Mouse (Mus musculus) forebrain, embryonic 15.5 days (tissue): ENCODE results near the gene Plekhf1. TPM values are rescaled to one million over a fixed set of nuclear protein-coding genes. Genes with fewer than 3 reads are reported as not detected.
A peak's percentile ranks its signal among the peaks of the same experiment; 100 is the strongest.

Experiments used
- ATAC-seq: fragments of 200-750 bp; cut with Nextera tagmentation; replicated peaks from 2 replicates; pipeline ENCODE4 v1.8.0; 2017; ENCODE audit warnings: mild to moderate bottlenecking, moderate TSS enrichment, moderate library complexity
- H3K27ac ChIP-seq: fragments of 300-500 bp; sonication (generic); replicated peaks from 2 replicates; pipeline ENCODE4 v1.5.1; 2015; ENCODE audit warnings: mild to moderate bottlenecking, inconsistent platforms
- H3K27me3 ChIP-seq: fragments of 300-500 bp; sonication (generic); 2 replicates; pipeline ENCODE4 v1.6.1; 2015; ENCODE audit warnings: inconsistent platforms
- H3K36me3 ChIP-seq: fragments of 300-500 bp; sonication (generic); 2 replicates; pipeline ENCODE4 v1.6.1; 2015; ENCODE audit warnings: mild to moderate bottlenecking, inconsistent platforms
- H3K4me1 ChIP-seq: fragments of 300-500 bp; sonication (generic); 2 replicates; pipeline ENCODE4 v1.6.1; 2015; ENCODE audit warnings: inconsistent platforms
- H3K4me2 ChIP-seq: fragments of 300-500 bp; sonication (generic); replicated peaks from 2 replicates; pipeline ENCODE4 v1.6.1; 2015; ENCODE audit warnings: mild to moderate bottlenecking, inconsistent platforms
- H3K4me3 ChIP-seq: fragments of 300-500 bp; sonication (generic); 2 replicates; pipeline ENCODE4 v1.5.1; 2015; ENCODE audit warnings: mild to moderate bottlenecking, inconsistent platforms
- H3K9ac ChIP-seq: fragments of 300-500 bp; sonication (generic); replicated peaks from 2 replicates; pipeline ENCODE4 v1.6.1; 2015; ENCODE audit warnings: mild to moderate bottlenecking, inconsistent platforms
- H3K9me3 ChIP-seq: fragments of 300-500 bp; sonication (generic); 2 replicates; pipeline ENCODE4 v1.6.1; 2016; ENCODE audit warnings: inconsistent platforms
- WGBS: fragments of 180-500 bp; shearing (Covaris S2); methylation state at CpG from one replicate; pipeline ENCODE4 v1.1.7; 2015; ENCODE audit warnings: mixed read lengths; 5-methylcytosine and 5-hydroxymethylcytosine counted together
- polyA plus RNA-seq: library from polyadenylated mRNA; unstranded; fragments of >200 nt; fragmentation: Nextera tagmentation; extraction: Ambion mirVana; gene quantifications from 2 replicates; pipeline ENCODE4 v1.2.1, GENCODE M21; 2015

Gene Plekhf1
- polyA plus RNA-seq, 1 experiment from 2014 or later = 0.61 TPM

DNA sequence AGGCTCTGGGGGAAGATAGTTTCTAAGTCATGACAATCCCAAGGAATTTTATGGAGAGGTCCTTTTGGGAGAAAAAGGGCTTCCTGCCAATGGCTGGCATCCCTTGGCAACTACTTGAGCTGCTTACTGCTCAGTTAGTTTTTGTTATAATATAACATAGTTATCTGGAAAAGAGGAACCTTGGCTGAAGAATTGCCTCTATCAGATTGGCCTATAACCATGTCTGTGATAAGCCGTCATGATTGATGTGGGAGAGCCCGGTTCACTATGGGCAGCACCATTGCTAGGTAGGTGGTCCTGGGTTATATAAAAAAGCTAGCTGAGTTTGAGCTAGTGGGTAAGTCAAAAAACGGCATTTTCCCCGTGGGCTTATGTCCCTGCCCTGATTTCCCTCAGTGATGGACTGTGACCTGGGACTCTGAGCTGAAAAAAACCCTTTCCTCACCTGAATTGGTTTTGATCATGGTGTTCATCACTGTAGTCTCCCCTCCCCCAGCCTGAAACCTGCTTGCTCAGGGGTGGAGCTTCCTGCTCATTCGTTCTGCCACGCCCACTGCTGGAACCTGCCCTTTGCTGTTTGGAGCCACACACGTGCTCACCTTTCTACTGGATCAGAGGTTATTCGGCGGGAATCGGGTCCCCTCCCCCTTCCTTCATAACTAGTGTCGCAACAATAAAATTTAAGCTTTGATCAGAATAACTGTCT lies 8.7 kb upstream of the Plekhf1 start:
- Histone ChIP-seq H3K4me2 (no peak overlapping the region), H3K4me3 (no peak overlapping the region), H3K36me3 (no peaks in the 10 kb centered on the region), H3K9ac (no peak overlapping the region), H3K9me3 (no peaks in the 10 kb centered on the region), H3K27ac (no peak overlapping the region), H3K4me1 (no peaks in the 10 kb centered on the region), H3K27me3 (no peaks in the 10 kb centered on the region)
- ATAC-seq = no peak
- 53% methylated on average over 11 of the region's 11 CpGs for WGBS

DNA sequence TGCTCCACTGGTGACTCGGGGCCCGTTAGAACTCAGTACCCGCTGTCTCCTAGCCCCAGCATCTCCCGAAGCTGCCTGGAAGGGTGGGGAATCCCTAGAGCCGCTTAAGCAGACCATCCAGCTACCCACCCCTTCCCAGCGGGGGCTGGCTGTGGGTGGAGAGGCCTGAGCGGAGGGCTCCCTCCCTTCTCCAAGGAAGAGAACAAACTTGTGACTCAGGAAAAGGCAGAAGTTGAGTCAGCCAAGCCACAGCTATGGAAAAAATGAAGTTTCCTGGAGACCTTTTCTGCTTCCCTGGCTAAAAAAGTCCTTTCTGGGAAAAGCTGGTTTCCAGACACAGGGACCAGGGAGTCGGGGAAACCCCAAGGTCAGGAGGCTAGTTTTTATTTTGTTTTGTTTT lies 2.5 kb upstream of the Plekhf1 start:
- H3K27me3 ChIP-seq = peaks cover 4% of the 10 kb centered on the region; the same call in 1 of the 2 replicates
- 20% methylated on average over 8 of the region's 8 CpGs for WGBS
- ATAC-seq = no peak
- H3K4me2 ChIP-seq = no peak overlapping the region
- no peaks in the 10 kb centered on the region for H3K9me3 ChIP-seq
- H3K4me1 ChIP-seq = peaks cover 11% of the 10 kb centered on the region
- H3K27ac ChIP-seq = no peak overlapping the region
- no peak overlapping the region for H3K4me3 ChIP-seq
- H3K36me3 ChIP-seq = no peaks in the 10 kb centered on the region
- H3K9ac ChIP-seq = no peak overlapping the region

DNA sequence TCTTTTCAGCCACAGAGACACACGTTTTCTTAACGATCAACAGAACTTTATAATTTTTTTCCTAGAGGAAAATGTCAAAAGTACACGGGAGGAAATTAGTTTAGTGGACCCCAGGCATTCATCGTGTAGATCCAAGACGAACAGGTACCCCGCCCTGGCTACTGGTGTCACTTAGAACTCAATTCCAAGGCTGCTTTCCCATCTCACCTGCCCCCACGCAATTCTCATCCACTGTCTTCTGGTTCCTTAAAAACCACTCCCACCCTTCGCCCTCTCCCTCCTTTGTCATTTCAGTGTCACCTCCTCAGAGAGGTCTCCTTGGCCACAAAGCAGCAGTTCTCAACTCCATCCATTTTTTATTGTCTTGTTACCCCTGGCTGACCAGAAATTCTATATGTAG lies 513 bp upstream of the Plekhf1 start:
- no peak overlapping the region for H3K9ac ChIP-seq
- peaks cover 11% of the 10 kb centered on the region for H3K4me1 ChIP-seq
- H3K27me3 ChIP-seq = peaks cover 4% of the 10 kb centered on the region; the same call in 1 of the 2 replicates
- ATAC-seq = no peak
- H3K4me3 ChIP-seq = peak overlapping the region; percentile 42
- H3K27ac ChIP-seq = no peak overlapping the region
- no peaks in the 10 kb centered on the region for H3K9me3 ChIP-seq
- no peaks in the 10 kb centered on the region for H3K36me3 ChIP-seq
- H3K4me2 ChIP-seq = peak overlapping the region; percentile 77
- WGBS = 25% methylated on average over 8 of the region's 8 CpGs

DNA sequence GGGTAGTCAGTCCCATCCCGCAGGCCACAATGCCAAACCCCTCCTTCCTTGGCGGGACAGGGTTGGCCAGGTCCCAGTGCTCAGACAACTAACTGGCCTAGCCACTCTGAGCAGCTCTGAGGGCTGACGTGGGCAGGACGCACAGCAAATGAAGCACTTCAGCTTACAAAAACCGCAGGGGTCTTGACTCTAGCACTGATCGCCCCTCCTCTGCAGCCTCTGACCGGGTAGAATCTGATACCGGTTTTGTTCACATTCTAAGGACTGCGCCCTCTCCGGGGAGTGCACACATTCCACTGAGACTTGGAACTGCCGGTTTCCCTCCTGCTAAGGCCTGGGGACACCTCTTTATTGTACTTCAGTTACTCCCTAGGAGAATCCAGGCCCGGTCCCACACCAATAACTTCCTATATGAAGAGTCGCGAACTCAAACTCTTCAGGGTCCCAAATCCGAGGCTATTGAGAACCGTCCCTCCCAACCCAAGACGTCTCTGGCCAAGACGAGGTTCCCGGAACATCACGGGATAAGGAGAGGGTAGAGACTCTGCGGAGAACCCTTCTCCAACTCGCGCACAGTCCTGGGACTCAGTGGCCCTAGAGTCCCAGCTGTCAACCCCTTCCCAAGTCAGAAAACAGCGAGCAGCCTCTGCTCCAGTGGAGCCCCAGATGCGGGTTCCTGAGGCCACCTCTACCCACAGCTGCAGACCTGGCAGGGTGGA lies 476 bp downstream of the Plekhf1 start:
- Histone ChIP-seq H3K27ac (no peak overlapping the region), H3K9ac (peak overlapping the region; percentile 15; the same call in 1 of the 2 replicates), H3K36me3 (no peaks in the 10 kb centered on the region), H3K9me3 (no peaks in the 10 kb centered on the region), H3K27me3 (peaks cover 4% of the 10 kb centered on the region; the same call in 1 of the 2 replicates), H3K4me1 (peaks cover 11% of the 10 kb centered on the region), H3K4me2 (peak overlapping the region; percentile 77), H3K4me3 (peak overlapping the region; percentile 42)
- peak; percentile 76 for ATAC-seq
- WGBS = under 1% methylated on average over 25 of the region's 25 CpGs

DNA sequence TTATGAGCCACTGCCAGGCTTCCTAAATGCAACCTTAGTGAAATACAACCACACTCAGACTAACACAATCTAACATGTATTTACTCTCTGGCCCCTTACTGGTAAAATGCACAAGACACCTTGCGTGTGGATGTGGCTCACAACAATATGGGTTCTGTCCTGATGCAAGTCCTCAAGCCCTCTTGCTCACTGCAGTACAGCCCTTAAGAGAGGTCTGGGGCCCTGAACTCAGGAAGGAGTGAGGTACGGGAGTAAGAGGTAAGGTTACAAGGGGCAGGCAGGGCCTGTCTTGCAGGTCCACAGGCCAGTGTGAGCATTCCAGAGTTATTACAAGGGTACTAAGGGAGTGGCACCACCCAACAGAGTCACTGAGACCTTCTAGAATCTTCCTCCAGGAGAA lies 1.6 kb downstream of the Plekhf1 start:
- ATAC-seq = no peak
- Histone ChIP-seq H3K36me3 (no peaks in the 10 kb centered on the region), H3K9ac (no peak overlapping the region), H3K27me3 (peaks cover 4% of the 10 kb centered on the region; the same call in 1 of the 2 replicates), H3K27ac (no peak overlapping the region), H3K4me1 (peaks cover 11% of the 10 kb centered on the region), H3K4me3 (no peak overlapping the region), H3K9me3 (no peaks in the 10 kb centered on the region), H3K4me2 (no peak overlapping the region)
- WGBS = 92% methylated on average over 2 of the region's 2 CpGs

DNA sequence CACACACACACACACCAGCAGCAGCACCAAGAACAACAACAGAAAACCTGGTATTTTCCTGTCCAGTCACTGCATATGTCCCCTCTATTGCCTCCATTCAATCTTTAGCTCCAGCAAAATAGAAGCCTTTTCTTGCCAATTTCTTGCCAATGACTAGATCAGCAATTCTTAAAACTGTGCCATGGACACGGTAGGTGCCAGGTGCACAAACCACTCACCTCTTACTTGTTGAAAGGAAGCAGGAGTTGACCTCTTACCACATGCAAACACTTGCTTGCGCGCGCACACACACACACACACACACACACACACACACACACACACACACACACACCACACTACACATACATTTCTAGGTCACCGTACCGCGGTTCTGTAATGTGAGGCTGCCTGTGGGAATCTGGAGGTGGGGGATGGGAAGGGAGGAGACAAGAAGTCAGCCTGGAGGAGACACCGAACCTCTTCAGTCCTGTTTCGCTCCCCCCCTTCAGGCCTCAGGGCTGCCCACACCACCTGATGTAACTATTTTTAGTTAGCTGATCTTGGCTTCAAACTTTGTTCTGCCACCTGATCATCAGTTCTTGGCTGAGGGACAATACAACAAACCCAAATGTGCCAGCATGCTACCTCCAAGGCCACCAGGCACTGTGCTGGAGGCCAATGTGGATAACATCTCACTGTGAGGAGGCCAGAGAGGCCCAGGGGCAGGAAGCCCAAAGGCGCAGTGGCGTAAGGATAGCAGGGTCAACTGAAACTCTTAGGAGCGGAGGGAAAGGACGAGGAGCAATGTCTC lies 3.0 kb downstream of the Plekhf1 start:
- Histone ChIP-seq H3K27me3 (peaks cover 4% of the 10 kb centered on the region; the same call in 1 of the 2 replicates), H3K9me3 (no peaks in the 10 kb centered on the region), H3K36me3 (no peaks in the 10 kb centered on the region), H3K27ac (no peak overlapping the region), H3K4me3 (no peak overlapping the region), H3K4me1 (peaks cover 11% of the 10 kb centered on the region), H3K4me2 (no peak overlapping the region), H3K9ac (no peak overlapping the region)
- whole genome bisulfite sequencing = 88% methylated on average over 13 of the region's 13 CpGs
- no peak for ATAC-seq

DNA sequence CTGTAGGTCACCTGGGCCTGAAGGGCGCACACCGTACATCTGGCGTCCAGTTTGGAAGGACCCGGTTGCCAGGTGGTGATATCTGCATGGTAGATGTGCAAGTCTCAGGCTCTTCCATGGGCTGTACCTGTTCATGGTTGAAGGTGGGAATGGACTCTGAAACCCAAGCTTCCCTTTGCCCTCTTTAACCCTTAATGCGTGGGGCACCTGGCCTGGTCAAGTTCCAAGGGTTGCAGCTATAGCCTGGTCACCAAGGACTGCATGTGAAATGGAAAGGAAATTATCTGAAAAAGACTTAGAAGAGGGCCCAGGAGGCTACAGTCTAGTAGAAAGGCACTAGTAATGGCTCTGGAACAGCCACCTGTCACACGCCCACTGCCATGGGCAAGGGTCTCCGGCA lies 7.0 kb downstream of the Plekhf1 start:
- no peaks in the 10 kb centered on the region for H3K36me3 ChIP-seq
- H3K4me2 ChIP-seq = no peak overlapping the region
- no peak overlapping the region for H3K27ac ChIP-seq
- H3K9me3 ChIP-seq = no peaks in the 10 kb centered on the region
- no peak for ATAC-seq
- WGBS = 96% methylated on average over 7 of the region's 7 CpGs
- no peaks in the 10 kb centered on the region for H3K27me3 ChIP-seq
- no peak overlapping the region for H3K4me3 ChIP-seq
- H3K9ac ChIP-seq = no peak overlapping the region
- H3K4me1 ChIP-seq = no peaks in the 10 kb centered on the region

DNA sequence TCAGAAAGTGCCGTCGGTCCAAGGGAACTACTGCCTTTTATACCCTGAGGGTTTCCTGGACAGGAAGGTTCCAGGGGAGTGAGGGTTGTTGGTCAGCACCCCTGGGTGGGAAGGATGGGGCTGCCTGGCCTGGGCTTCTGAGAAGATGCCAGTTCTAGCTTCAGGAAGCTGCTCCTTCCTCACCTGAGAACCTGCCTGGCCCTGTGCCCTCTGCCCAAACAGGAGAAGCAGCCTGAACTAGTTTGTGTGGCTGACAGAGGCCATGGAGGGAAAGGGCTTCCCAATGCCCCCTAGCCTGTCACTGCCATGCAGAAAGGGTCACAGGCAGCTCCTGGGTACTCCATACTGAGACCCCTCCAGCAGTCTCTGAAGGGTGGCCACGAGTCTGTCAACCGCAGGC lies 8.3 kb downstream of the Plekhf1 start:
- H3K9ac ChIP-seq = no peak overlapping the region
- no peaks in the 10 kb centered on the region for H3K36me3 ChIP-seq
- H3K4me2 ChIP-seq = no peak overlapping the region
- no peaks in the 10 kb centered on the region for H3K9me3 ChIP-seq
- H3K4me1 ChIP-seq = no peaks in the 10 kb centered on the region
- no peaks in the 10 kb centered on the region for H3K27me3 ChIP-seq
- WGBS = 88% methylated on average over 4 of the region's 4 CpGs
- H3K27ac ChIP-seq = no peak overlapping the region
- H3K4me3 ChIP-seq = no peak overlapping the region
- ATAC-seq = no peak

DNA sequence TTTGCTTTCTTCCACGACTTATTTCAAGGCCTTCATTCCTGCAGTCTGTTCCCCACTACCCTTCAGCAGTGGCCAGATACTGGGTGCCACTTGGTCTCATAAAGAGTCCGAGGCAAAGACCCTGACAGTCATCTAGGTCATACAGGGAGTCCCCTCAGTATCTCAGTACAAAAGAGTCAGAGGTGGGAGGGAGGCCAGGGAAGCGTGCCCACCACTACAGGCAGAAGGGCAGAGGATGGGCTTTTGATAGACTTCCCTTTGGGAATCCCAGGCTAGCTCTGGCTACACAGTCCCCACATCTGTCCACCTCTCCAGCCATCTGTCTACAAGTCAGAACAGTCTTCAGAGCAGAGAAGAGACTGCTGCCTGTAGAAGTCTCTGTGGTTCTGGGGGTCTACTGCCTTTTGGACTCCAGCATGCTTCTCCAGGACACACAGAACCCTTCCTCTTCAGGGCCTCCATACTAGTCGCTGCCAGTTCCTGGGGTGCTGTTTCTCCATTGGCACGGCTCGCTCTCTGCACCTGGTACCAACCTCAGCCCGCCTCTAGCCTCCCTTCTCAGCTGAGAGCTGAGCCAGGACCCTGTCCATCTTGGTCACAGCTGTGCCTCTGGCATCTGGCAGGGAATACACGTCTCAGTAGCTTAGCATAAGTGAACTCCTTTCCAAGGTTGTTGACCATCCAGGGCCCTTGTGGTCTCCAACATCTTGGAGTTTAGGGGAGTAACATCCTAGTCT lies 9.0 kb downstream of the Plekhf1 start:
- H3K4me3 ChIP-seq = no peak overlapping the region
- no peak for ATAC-seq
- no peak overlapping the region for H3K9ac ChIP-seq
- no peaks in the 10 kb centered on the region for H3K9me3 ChIP-seq
- WGBS = 75% methylated on average over 8 of the region's 8 CpGs
- no peaks in the 10 kb centered on the region for H3K27me3 ChIP-seq
- no peaks in the 10 kb centered on the region for H3K36me3 ChIP-seq
- no peak overlapping the region for H3K4me2 ChIP-seq
- H3K4me1 ChIP-seq = no peaks in the 10 kb centered on the region
- no peak overlapping the region for H3K27ac ChIP-seq

DNA sequence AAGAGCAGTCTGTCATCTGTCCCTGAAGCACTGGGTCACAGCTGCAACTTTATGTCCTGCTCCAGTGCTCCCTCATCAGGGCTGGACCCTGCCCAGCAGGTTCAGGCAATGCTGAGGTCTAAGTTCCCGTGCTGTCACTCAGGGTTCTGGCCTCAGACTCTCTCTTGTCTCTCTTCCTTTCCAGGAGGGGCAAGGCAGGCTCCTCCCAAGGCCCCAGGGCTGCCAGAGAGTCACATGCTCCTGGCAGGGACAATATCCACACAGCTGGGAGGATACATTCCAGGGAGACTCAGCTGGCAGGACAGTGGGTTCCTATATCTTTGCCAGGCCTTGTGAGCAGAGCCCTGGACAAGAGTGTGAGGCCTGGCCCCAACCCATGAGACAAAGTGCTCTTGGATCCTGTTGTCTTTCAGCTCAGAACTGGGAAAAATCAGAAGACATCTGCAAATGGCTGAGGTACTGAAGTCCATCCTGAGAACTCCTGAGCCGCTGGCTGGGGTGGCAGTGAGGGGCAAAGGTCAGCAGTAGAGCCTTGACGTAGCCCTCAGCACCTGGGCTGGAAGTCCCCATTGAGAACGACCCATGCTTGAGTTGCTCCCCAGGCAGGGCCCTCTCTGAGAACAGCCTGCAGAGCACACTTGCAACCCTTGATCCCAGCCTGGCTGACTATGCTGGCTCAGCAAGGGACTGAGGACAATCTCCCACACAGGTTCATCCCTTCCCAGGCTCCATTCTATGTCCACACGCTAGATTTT lies 10.2 kb downstream of the Plekhf1 start:
- ATAC-seq = no peak
- H3K4me1 ChIP-seq = no peaks in the 10 kb centered on the region
- 69% methylated on average over 5 of the region's 5 CpGs for WGBS
- H3K9ac ChIP-seq = no peak overlapping the region
- H3K9me3 ChIP-seq = no peaks in the 10 kb centered on the region
- no peaks in the 10 kb centered on the region for H3K36me3 ChIP-seq
- H3K27me3 ChIP-seq = no peaks in the 10 kb centered on the region
- H3K4me2 ChIP-seq = no peak overlapping the region
- no peak overlapping the region for H3K4me3 ChIP-seq
- no peak overlapping the region for H3K27ac ChIP-seq

DNA sequence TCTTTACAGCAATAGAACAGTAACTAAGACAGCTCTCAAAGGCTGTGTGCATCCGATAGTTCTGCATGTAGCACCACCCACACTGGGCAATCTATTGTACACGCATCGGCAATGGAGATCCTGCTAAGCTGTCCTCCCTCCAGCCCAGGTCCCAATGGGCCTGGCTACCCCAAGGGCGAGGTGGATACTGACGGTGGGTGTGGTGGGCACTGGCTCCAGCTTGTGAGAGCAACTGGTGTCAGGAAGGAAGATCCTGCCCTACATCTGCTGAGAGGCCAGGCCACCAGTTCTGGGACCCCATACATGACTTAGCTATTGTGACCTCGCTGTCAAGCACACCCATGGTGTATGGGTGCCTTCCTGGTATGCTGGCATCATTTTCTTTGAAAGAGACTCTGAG lies 12.1 kb downstream of the Plekhf1 start:
- Histone ChIP-seq H3K4me3 (no peak overlapping the region), H3K27ac (no peak overlapping the region), H3K9me3 (no peaks in the 10 kb centered on the region), H3K4me2 (no peak overlapping the region), H3K4me1 (no peaks in the 10 kb centered on the region), H3K36me3 (no peaks in the 10 kb centered on the region), H3K9ac (no peak overlapping the region), H3K27me3 (no peaks in the 10 kb centered on the region)
- ATAC-seq = no peak
- 84% methylated on average over 6 of the region's 6 CpGs for WGBS
